Mouse (Mus musculus) erythroblast, embryonic 14.5 days (primary cell): ENCODE results near the gene Hdac5.

ENCODE experiments used
- GATA1 ChIP-seq: IDR thresholded peaks from 2 replicates; pipeline ENCODE4 v1.6.1; 2012; ENCODE audit warnings: low read length, inconsistent platforms, mixed read lengths
- TAL1 ChIP-seq: IDR thresholded peaks from 3 replicates; pipeline ENCODE4 v1.6.1; 2012; ENCODE audit warnings: low read length, inconsistent platforms, mixed read lengths

DNA sequence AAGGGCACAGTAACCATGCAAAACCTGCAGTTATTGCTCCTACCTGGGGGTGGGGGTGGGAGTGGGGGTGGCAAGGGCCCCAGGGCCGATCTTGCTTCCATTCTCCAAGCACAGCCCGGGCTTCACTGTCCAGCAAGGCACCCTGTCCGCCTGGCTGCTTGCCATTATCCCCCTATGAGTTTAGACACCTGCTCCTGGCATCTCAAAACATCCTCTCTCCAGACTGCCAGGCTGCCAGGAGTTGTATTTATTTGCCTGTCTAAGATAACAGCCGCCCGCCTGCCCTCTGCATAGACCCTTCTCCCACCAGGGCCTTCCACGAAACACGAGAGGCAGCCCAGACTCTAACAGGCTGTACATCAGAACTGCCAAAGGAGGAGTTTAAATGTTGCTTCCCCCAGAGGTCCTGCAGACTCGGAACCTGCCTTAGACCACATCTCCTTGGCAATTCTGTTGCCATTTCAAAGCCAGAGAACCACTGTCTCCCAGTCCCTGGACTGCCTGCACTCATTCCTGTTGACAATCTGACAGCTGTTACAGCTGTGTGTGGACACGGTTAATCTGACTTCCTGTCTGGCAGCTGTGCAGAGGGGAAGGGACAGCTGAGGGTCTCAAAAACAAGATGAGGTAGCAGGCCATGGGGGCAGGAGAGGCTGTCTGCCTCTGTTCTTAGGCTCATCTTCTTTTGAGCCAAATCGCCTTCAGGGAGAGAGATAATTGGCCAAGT lies 15.4 kb downstream of the Hdac5 start:
- no peak for TF ChIP-seq GATA1
- TF ChIP-seq TAL1 = no peak
